Mouse (Mus musculus): Measurements from ENCODE around the gene Gprc5c. TPM values are rescaled to one million over a fixed set of nuclear protein-coding genes. Genes with fewer than 3 reads are reported as not detected.
"Not testable (repeated sequence)": the region's sequence is repeated elsewhere in the genome, so short reads cannot be mapped to it uniquely, and the experiment has no call there.

The Gprc5c gene
- polyA plus RNA-seq, 1 experiment from 2014 or later = 23.0 TPM

GRCm38 (mm10) chr11:114898026-114898425 lies 47.1 kb downstream of the Gprc5c start:
- 25% methylated on average over 1 of the region's 1 CpGs for WGBS (ENCODE audit: insufficient replicate concordance)
- ATAC-seq (replicated peaks; ENCODE audit: insufficient number of reproducible peaks, low FRiP score, low TSS enrichment) = no peak
- no peaks in the 10 kb centered on the region for H3K36me3 ChIP-seq (ENCODE audit: control insufficient read depth, insufficient read depth, low read length)

GRCm38 (mm10) chr11:114903224-114903623 lies 52.3 kb downstream of the Gprc5c start:
- H3K9me3 ChIP-seq (replicated peaks; ENCODE audit: control insufficient read depth, low read length) = no peaks in the 10 kb centered on the region
- H3K27me3 ChIP-seq (ENCODE audit: control insufficient read depth, insufficient read depth, low read length) = no peaks in the 10 kb centered on the region
- H3K27ac ChIP-seq (ENCODE audit: low read depth, low read length) = no peak overlapping the region
- H3K4me2 ChIP-seq = no peak overlapping the region
- 76% methylated on average over 4 of the region's 4 CpGs for WGBS (ENCODE audit: insufficient replicate concordance)
- no peaks in the 10 kb centered on the region for H3K4me1 ChIP-seq (ENCODE audit: control insufficient read depth, insufficient read depth, low read length)
- no peaks in the 10 kb centered on the region for H3K36me3 ChIP-seq (ENCODE audit: control insufficient read depth, insufficient read depth, low read length)
- no peak for ATAC-seq (replicated peaks; ENCODE audit: insufficient number of reproducible peaks, low FRiP score, low TSS enrichment)
- H3K9ac ChIP-seq (ENCODE audit: low read depth, low read length) = no peak overlapping the region
- no peak overlapping the region for H3K4me3 ChIP-seq (ENCODE audit: low read depth, low read length)

More at GRCm38 (mm10) chr11:114898026-114898425, 47.1 kb downstream of the Gprc5c start:
- H3K27ac ChIP-seq (ENCODE audit: low read depth, low read length) = no peak overlapping the region
- H3K4me2 ChIP-seq = no peak overlapping the region
- no peaks in the 10 kb centered on the region for H3K4me1 ChIP-seq (ENCODE audit: control insufficient read depth, insufficient read depth, low read length)
- no peak overlapping the region for H3K9ac ChIP-seq (ENCODE audit: low read depth, low read length)
- H3K9me3 ChIP-seq (replicated peaks; ENCODE audit: control insufficient read depth, low read length) = no peaks in the 10 kb centered on the region
- H3K4me3 ChIP-seq (ENCODE audit: low read depth, low read length) = no peak overlapping the region
- H3K27me3 ChIP-seq (ENCODE audit: control insufficient read depth, insufficient read depth, low read length) = no peaks in the 10 kb centered on the region

GRCm38 (mm10) chr11:114907567-114907966 lies 56.6 kb downstream of the Gprc5c start:
- H3K4me3 ChIP-seq (ENCODE audit: low read depth, low read length) = no peak overlapping the region
- no peaks in the 10 kb centered on the region for H3K9me3 ChIP-seq (replicated peaks; ENCODE audit: control insufficient read depth, low read length)
- H3K27ac ChIP-seq (ENCODE audit: low read depth, low read length) = no peak overlapping the region
- ATAC-seq (replicated peaks; ENCODE audit: insufficient number of reproducible peaks, low FRiP score, low TSS enrichment) = no peak
- WGBS (ENCODE audit: insufficient replicate concordance) = 62% methylated on average over 4 of the region's 4 CpGs
- H3K36me3 ChIP-seq (ENCODE audit: control insufficient read depth, insufficient read depth, low read length) = no peaks in the 10 kb centered on the region
- H3K4me2 ChIP-seq = no peak overlapping the region
- H3K27me3 ChIP-seq (ENCODE audit: control insufficient read depth, insufficient read depth, low read length) = no peaks in the 10 kb centered on the region
- no peaks in the 10 kb centered on the region for H3K4me1 ChIP-seq (ENCODE audit: control insufficient read depth, insufficient read depth, low read length)
- no peak overlapping the region for H3K9ac ChIP-seq (ENCODE audit: low read depth, low read length)

- Histone ChIP-seq H3K27ac (ENCODE audit: low read depth, low read length) (no peak overlapping the region), H3K9ac (ENCODE audit: low read depth, low read length) (no peak overlapping the region), H3K4me1 (ENCODE audit: control insufficient read depth, insufficient read depth, low read length) (no peaks in the 10 kb centered on the region), H3K4me3 (ENCODE audit: low read depth, low read length) (no peak overlapping the region), H3K9me3 (replicated peaks; ENCODE audit: control insufficient read depth, low read length) (no peaks in the 10 kb centered on the region), H3K36me3 (ENCODE audit: control insufficient read depth, insufficient read depth, low read length) (no peaks in the 10 kb centered on the region), H3K27me3 (ENCODE audit: control insufficient read depth, insufficient read depth, low read length) (no peaks in the 10 kb centered on the region), H3K4me2 (no peak overlapping the region)
- ATAC-seq (replicated peaks; ENCODE audit: insufficient number of reproducible peaks, low FRiP score, low TSS enrichment) = no peak
- 50% methylated on average over 4 of the region's 4 CpGs for WGBS (ENCODE audit: insufficient replicate concordance)
Observed at GRCm38 (mm10) chr11:114908086-114908485, 57.1 kb downstream of the Gprc5c start.

DNA sequence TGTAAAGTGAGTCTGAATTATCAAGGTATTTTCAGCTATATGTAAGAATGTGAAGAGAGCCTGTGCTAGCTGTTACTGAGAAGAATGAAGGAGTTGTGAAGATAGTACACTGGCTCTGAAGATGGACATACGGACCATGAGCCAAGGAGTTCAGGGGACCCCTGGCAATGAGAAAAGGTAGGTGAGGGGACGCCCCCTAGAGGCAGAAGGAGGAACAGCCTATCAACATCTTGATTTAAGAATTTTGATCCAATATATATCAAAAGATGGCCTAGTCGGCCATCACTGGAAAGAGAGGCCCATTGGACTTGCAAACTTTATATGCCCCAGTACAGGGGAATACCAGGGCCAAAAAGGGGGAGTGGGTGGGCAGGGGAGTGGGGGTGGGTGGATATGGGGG lies 58.6 kb downstream of the Gprc5c start:
- H3K4me3 ChIP-seq (ENCODE audit: low read depth, low read length); H3K27me3 ChIP-seq (ENCODE audit: control insufficient read depth, insufficient read depth, low read length); H3K27ac ChIP-seq (ENCODE audit: low read depth, low read length); H3K4me2 ChIP-seq; H3K9ac ChIP-seq (ENCODE audit: low read depth, low read length); H3K4me1 ChIP-seq (ENCODE audit: control insufficient read depth, insufficient read depth, low read length); ATAC-seq (replicated peaks; ENCODE audit: insufficient number of reproducible peaks, low FRiP score, low TSS enrichment); H3K9me3 ChIP-seq (replicated peaks; ENCODE audit: control insufficient read depth, low read length); H3K36me3 ChIP-seq (ENCODE audit: control insufficient read depth, insufficient read depth, low read length): not testable (repeated sequence)
- WGBS (ENCODE audit: insufficient replicate concordance) = 34% methylated on average over 3 of the region's 3 CpGs

DNA sequence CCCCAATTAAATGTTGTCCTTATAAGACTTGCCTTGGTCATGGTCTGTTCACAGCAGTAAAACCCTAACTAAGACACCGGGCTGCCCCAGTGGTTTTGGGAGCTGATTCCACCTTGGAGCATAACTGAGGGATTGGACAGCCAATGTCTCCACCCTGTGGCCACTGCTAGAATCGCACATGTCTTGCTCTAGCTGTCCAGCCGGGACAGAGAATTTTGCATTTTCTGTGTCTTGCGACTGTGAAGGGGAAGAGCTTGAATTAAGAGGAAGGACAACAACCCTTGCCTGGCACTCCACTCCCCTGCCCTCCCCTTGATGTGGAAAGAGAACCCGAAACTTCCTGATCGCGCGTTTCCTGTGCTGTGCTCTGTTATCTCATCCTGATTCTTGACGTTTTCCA lies 61.9 kb downstream of the Gprc5c start:
- H3K27me3 ChIP-seq (ENCODE audit: control insufficient read depth, insufficient read depth, low read length) = no peaks in the 10 kb centered on the region
- H3K27ac ChIP-seq (ENCODE audit: low read depth, low read length) = no peak overlapping the region
- H3K9ac ChIP-seq (ENCODE audit: low read depth, low read length) = no peak overlapping the region
- no peaks in the 10 kb centered on the region for H3K36me3 ChIP-seq (ENCODE audit: control insufficient read depth, insufficient read depth, low read length)
- no peak overlapping the region for H3K4me3 ChIP-seq (ENCODE audit: low read depth, low read length)
- ATAC-seq (replicated peaks; ENCODE audit: insufficient number of reproducible peaks, low FRiP score, low TSS enrichment) = no peak
- H3K4me2 ChIP-seq = no peak overlapping the region
- peaks cover 6% of the 10 kb centered on the region; the same call in 1 of the 2 replicates for H3K4me1 ChIP-seq (ENCODE audit: control insufficient read depth, insufficient read depth, low read length)
- H3K9me3 ChIP-seq (replicated peaks; ENCODE audit: control insufficient read depth, low read length) = no peaks in the 10 kb centered on the region
- 9% methylated on average over 9 of the region's 9 CpGs for WGBS (ENCODE audit: insufficient replicate concordance)

GRCm38 (mm10) chr11:114914978-114915377 lies 64.0 kb downstream of the Gprc5c start:
- no peaks in the 10 kb centered on the region for H3K9me3 ChIP-seq (replicated peaks; ENCODE audit: control insufficient read depth, low read length)
- no peak overlapping the region for H3K9ac ChIP-seq (ENCODE audit: low read depth, low read length)
- H3K4me1 ChIP-seq (ENCODE audit: control insufficient read depth, insufficient read depth, low read length) = peaks cover 6% of the 10 kb centered on the region; the same call in 1 of the 2 replicates
- no peak overlapping the region for H3K27ac ChIP-seq (ENCODE audit: low read depth, low read length)
- H3K4me3 ChIP-seq (ENCODE audit: low read depth, low read length) = no peak overlapping the region
- 29% methylated on average over 7 of the region's 7 CpGs for WGBS (ENCODE audit: insufficient replicate concordance)
- H3K36me3 ChIP-seq (ENCODE audit: control insufficient read depth, insufficient read depth, low read length) = no peaks in the 10 kb centered on the region
- peak overlapping the region; percentile 11; the same call in 1 of the 2 replicates for H3K4me2 ChIP-seq
- no peak for ATAC-seq (replicated peaks; ENCODE audit: insufficient number of reproducible peaks, low FRiP score, low TSS enrichment)
- H3K27me3 ChIP-seq (ENCODE audit: control insufficient read depth, insufficient read depth, low read length) = no peaks in the 10 kb centered on the region

GRCm38 (mm10) chr11:114917120-114917519 lies 66.2 kb downstream of the Gprc5c start:
- no peaks in the 10 kb centered on the region for H3K9me3 ChIP-seq (replicated peaks; ENCODE audit: control insufficient read depth, low read length)
- H3K9ac ChIP-seq (ENCODE audit: low read depth, low read length) = no peak overlapping the region
- no peak for ATAC-seq (replicated peaks; ENCODE audit: insufficient number of reproducible peaks, low FRiP score, low TSS enrichment)
- no peaks in the 10 kb centered on the region for H3K36me3 ChIP-seq (ENCODE audit: control insufficient read depth, insufficient read depth, low read length)
- H3K4me3 ChIP-seq (ENCODE audit: low read depth, low read length) = no peak overlapping the region
- no peak overlapping the region for H3K4me2 ChIP-seq
- WGBS (ENCODE audit: insufficient replicate concordance) = 64% methylated on average over 6 of the region's 6 CpGs
- no peaks in the 10 kb centered on the region for H3K27me3 ChIP-seq (ENCODE audit: control insufficient read depth, insufficient read depth, low read length)
- H3K27ac ChIP-seq (ENCODE audit: low read depth, low read length) = no peak overlapping the region
- H3K4me1 ChIP-seq (ENCODE audit: control insufficient read depth, insufficient read depth, low read length) = peaks cover 6% of the 10 kb centered on the region; the same call in 1 of the 2 replicates
